Mouse (Mus musculus) MEL (cell line): ENCODE data around the gene Fbxo21. TPM values are rescaled to one million over a fixed set of nuclear protein-coding genes. Genes with fewer than 3 reads are reported as not detected.

Source experiments
- DNase-seq: peaks from one replicate; pipeline ENCODE4 v3.0.0; 2011; ENCODE audit warnings: low read depth, low spot score
- H3K27ac ChIP-seq: 2 replicates; pipeline ENCODE4 v1.5.1; 2012; ENCODE audit warnings: low read depth, mild to moderate bottlenecking, control low read depth, low read length, moderate library complexity; ENCODE audit not compliant: control insufficient read depth
- H3K27me3 ChIP-seq, 2 experiments: fragments of 150-350 bp in 1 of 2; sonication (generic) in 1 of 2; 2 replicates each; pipeline ENCODE4 v1.6.1; 2012; ENCODE audit warnings: low read length in 2 of 2, mild to moderate bottlenecking in 2 of 2, improper control_type of control experiment in 1 of 2, moderate library complexity in 1 of 2; ENCODE audit not compliant: insufficient read depth in 2 of 2, control insufficient read depth in 1 of 2
- H3K36me3 ChIP-seq, 2 experiments: 2 replicates each; pipeline ENCODE4 v1.6.1; 2012 to 2014; ENCODE audit warnings: low read length in 2 of 2, improper control_type of control experiment in 1 of 2, inconsistent platforms in 1 of 2, mild to moderate bottlenecking in 1 of 2; ENCODE audit not compliant: insufficient read depth in 2 of 2, control insufficient read depth in 1 of 2
- H3K4me1 ChIP-seq, 2 experiments: fragments of 150-350 bp in 1 of 2; sonication (generic) in 1 of 2; 2 replicates each; pipeline ENCODE4 v1.6.1; 2012; ENCODE audit warnings: low read length in 2 of 2, improper control_type of control experiment in 1 of 2, mild to moderate bottlenecking in 1 of 2; ENCODE audit not compliant: insufficient read depth in 2 of 2, control insufficient read depth in 1 of 2
- H3K4me3 ChIP-seq, 2 experiments: fragments of 150-350 bp in 1 of 2; sonication (generic) in 1 of 2; 2 replicates each; pipeline ENCODE4 v1.5.1; 2012; ENCODE audit warnings: low read depth in 2 of 2, low read length in 2 of 2, mild to moderate bottlenecking in 2 of 2, moderate library complexity in 2 of 2, control low read depth in 1 of 2, improper control_type of control experiment in 1 of 2; ENCODE audit not compliant: control insufficient read depth in 1 of 2, insufficient read depth in 1 of 2
- H3K79me2 ChIP-seq: 2 replicates; pipeline ENCODE4 v1.6.1; 2012; ENCODE audit warnings: mild to moderate bottlenecking, low read length, moderate library complexity; ENCODE audit not compliant: control insufficient read depth, poor library complexity, insufficient read depth
- H3K9ac ChIP-seq: 2 replicates; pipeline ENCODE4 v1.6.1; 2012; ENCODE audit warnings: low read depth, mild to moderate bottlenecking, control low read depth, low read length, moderate library complexity; ENCODE audit not compliant: control insufficient read depth, poor library complexity, severe bottlenecking
- H3K9me3 ChIP-seq: fragments of 150-350 bp; sonication (generic); replicated peaks from 2 replicates; pipeline ENCODE4 v1.6.1; 2012; ENCODE audit warnings: mild to moderate bottlenecking, low read length, improper control_type of control experiment, moderate library complexity; ENCODE audit not compliant: insufficient read depth
- BHLHE40 ChIP-seq: IDR thresholded peaks from 2 replicates; pipeline ENCODE4 v1.6.1; 2012; ENCODE audit warnings: low read depth, mild to moderate bottlenecking, inconsistent platforms, low read length, improper control_type of control experiment, borderline replicate concordance
- CHD2 ChIP-seq: IDR thresholded peaks from 2 replicates; pipeline ENCODE4 v1.6.1; 2011; ENCODE audit warnings: low read length, improper control_type of control experiment
- CTCF ChIP-seq, 3 experiments: IDR thresholded peaks in 2 of 3; conservative IDR thresholded peaks in 1 of 3; 2 replicates each; pipeline ENCODE4 v1.5.1; 2011 to 2012; ENCODE audit warnings: low read length in 3 of 3, low read depth in 2 of 3, mild to moderate bottlenecking in 2 of 3, improper control_type of control experiment in 1 of 3, inconsistent platforms in 1 of 3, mixed read lengths in 1 of 3, moderate library complexity in 1 of 3; ENCODE audit not compliant: control insufficient read depth in 1 of 3, insufficient read depth in 1 of 3, poor library complexity in 1 of 3, severe bottlenecking in 1 of 3
- E2F4 ChIP-seq: IDR thresholded peaks from 2 replicates; pipeline ENCODE4 v1.6.1; 2011; ENCODE audit warnings: low read depth, low read length, improper control_type of control experiment, borderline replicate concordance
- ELF1 ChIP-seq: IDR thresholded peaks from 2 replicates; pipeline ENCODE4 v1.6.1; 2014; ENCODE audit warnings: low read depth, mild to moderate bottlenecking, inconsistent platforms, low read length, improper control_type of control experiment, moderate library complexity
- EP300 ChIP-seq, 2 experiments: IDR thresholded peaks; 2 replicates each; pipeline ENCODE4 v1.6.1; 2011; ENCODE audit warnings: improper control_type of control experiment in 2 of 2, low read length in 2 of 2, low read depth in 1 of 2, mild to moderate bottlenecking in 1 of 2
- GATA1 ChIP-seq: IDR thresholded peaks from 2 replicates; pipeline ENCODE4 v1.6.1; 2011; ENCODE audit warnings: low read depth, low read length, improper control_type of control experiment
- HCFC1 ChIP-seq: IDR thresholded peaks from 2 replicates; pipeline ENCODE4 v1.6.1; 2012; ENCODE audit warnings: low read depth, mild to moderate bottlenecking, inconsistent platforms, low read length, improper control_type of control experiment, moderate library complexity
- JUND ChIP-seq: IDR thresholded peaks from 2 replicates; pipeline ENCODE4 v1.6.1; 2011; ENCODE audit warnings: low read depth, mild to moderate bottlenecking, improper control_type of control experiment, low read length
- MAFK ChIP-seq: IDR thresholded peaks from 2 replicates; pipeline ENCODE4 v1.6.1; 2011; ENCODE audit warnings: low read depth, mild to moderate bottlenecking, low read length, improper control_type of control experiment, borderline replicate concordance
- MAX ChIP-seq: IDR thresholded peaks from 2 replicates; pipeline ENCODE4 v1.6.1; 2011; ENCODE audit warnings: low read length, improper control_type of control experiment
- MEF2A ChIP-seq: IDR thresholded peaks from 2 replicates; pipeline ENCODE4 v1.6.1; 2014; ENCODE audit warnings: low read depth, mild to moderate bottlenecking, inconsistent platforms, low read length, improper control_type of control experiment; ENCODE audit not compliant: poor library complexity, insufficient replicate concordance, severe bottlenecking; ENCODE audit errors: extremely low read depth
- MXI1 ChIP-seq: IDR thresholded peaks from 2 replicates; pipeline ENCODE4 v1.6.1; 2011; ENCODE audit warnings: mild to moderate bottlenecking, low read depth, low read length, improper control_type of control experiment
- MYB ChIP-seq: IDR thresholded peaks from 2 replicates; pipeline ENCODE4 v1.6.1; 2011; ENCODE audit warnings: mild to moderate bottlenecking, low read depth, low read length, improper control_type of control experiment
- MYC ChIP-seq: IDR thresholded peaks from 2 replicates; pipeline ENCODE4 v1.6.1; 2011; ENCODE audit warnings: low read depth, mild to moderate bottlenecking, low read length, improper control_type of control experiment, moderate library complexity
- NELFE ChIP-seq: IDR thresholded peaks from 2 replicates; pipeline ENCODE4 v1.6.1; 2011; ENCODE audit warnings: low read depth, low read length, improper control_type of control experiment
- NRF1 ChIP-seq: IDR thresholded peaks from 2 replicates; pipeline ENCODE4 v1.6.1; 2014; ENCODE audit warnings: low read depth, mild to moderate bottlenecking, inconsistent platforms, low read length, improper control_type of control experiment, moderate library complexity; ENCODE audit not compliant: poor library complexity, insufficient read depth, severe bottlenecking
- POLR2AphosphoS2 ChIP-seq: IDR thresholded peaks from 2 replicates; pipeline ENCODE4 v1.6.1; 2011; ENCODE audit warnings: low read length, improper control_type of control experiment
- RCOR1 ChIP-seq: IDR thresholded peaks from 2 replicates; pipeline ENCODE4 v1.6.1; 2012; ENCODE audit warnings: low read depth, mild to moderate bottlenecking, inconsistent platforms, low read length, improper control_type of control experiment
- SIN3A ChIP-seq: IDR thresholded peaks from 2 replicates; pipeline ENCODE4 v1.6.1; 2012; ENCODE audit warnings: low read length, improper control_type of control experiment, inconsistent platforms
- SMC3 ChIP-seq: IDR thresholded peaks from 2 replicates; pipeline ENCODE4 v1.6.1; 2011; ENCODE audit warnings: low read depth, low read length, improper control_type of control experiment
- TAL1 ChIP-seq: IDR thresholded peaks from 2 replicates; pipeline ENCODE4 v1.6.1; 2012; ENCODE audit warnings: mild to moderate bottlenecking, inconsistent platforms, low read length, moderate library complexity, mixed read lengths
- TCF12 ChIP-seq: IDR thresholded peaks from 2 replicates; pipeline ENCODE4 v1.6.1; 2014; ENCODE audit warnings: low read depth, mild to moderate bottlenecking, inconsistent platforms, low read length, improper control_type of control experiment, moderate library complexity
- UBTF ChIP-seq: IDR thresholded peaks from 2 replicates; pipeline ENCODE4 v1.6.1; 2012; ENCODE audit warnings: low read depth, mild to moderate bottlenecking, inconsistent platforms, low read length, improper control_type of control experiment, moderate library complexity, borderline replicate concordance; ENCODE audit not compliant: insufficient read depth
- ZC3H11A ChIP-seq: IDR thresholded peaks from 2 replicates; pipeline ENCODE4 v1.6.1; 2012; ENCODE audit warnings: low read depth, mild to moderate bottlenecking, inconsistent platforms, low read length, improper control_type of control experiment
- ZNF384 ChIP-seq: IDR thresholded peaks from 2 replicates; pipeline ENCODE4 v1.6.1; 2012; ENCODE audit warnings: low read depth, mild to moderate bottlenecking, inconsistent platforms, low read length, improper control_type of control experiment
- polyA plus RNA-seq, 2 experiments: library from polyadenylated mRNA; stranded (reverse) in 1 of 2; unstranded in 1 of 2; fragments of >175 nt in 1 of 2; fragments of >200 nt in 1 of 2; gene quantifications; 2 replicates each; pipeline versions ENCODE4 v1.2.1 to v1.2.4; 2012; ENCODE audit warnings: low replicate concordance in 2 of 2, low read depth in 1 of 2; ENCODE audit not compliant: insufficient read length in 2 of 2, insufficient read depth in 1 of 2, missing spikeins in 1 of 2
- total RNA-seq: library from RNA; depleted of rRNA; stranded (reverse); fragments of 300-350 nt; gene quantifications from 2 replicates; pipeline ENCODE4 v1.2.3, GENCODE M21; 2012

Gene Fbxo21
- total and polyA plus RNA-seq, 3 experiments, result 10.4 to 20.5 TPM; not detected in 1

GRCm38 (mm10) chr5:118039241-118039668 is 62.7 kb downstream of the Fbxo21 start:
- Histone ChIP-seq H3K4me3 (no peak overlapping the region), H3K27me3 (no peaks in the 10 kb centered on the region), H3K36me3 (no peaks in the 10 kb centered on the region), H3K9me3 (no peaks in the 10 kb centered on the region), H3K79me2 (no peaks in the 10 kb centered on the region), H3K9ac (no peak overlapping the region), H3K27ac (no peak overlapping the region), H3K4me1 (no peaks in the 10 kb centered on the region)
- TF ChIP-seq MYB (no peak), JUND (no peak), MEF2A (no peak), ZC3H11A (no peak), CHD2 (no peak), SMC3 (no peak), MXI1 (no peak), CTCF (IDR thresholded peaks at IDR 0.05 in 2 of 3, conservative IDR thresholded peaks at IDR 0.05 in 1 of 3; ENCODE audit: control insufficient read depth in 1 of 3, insufficient read depth in 1 of 3, low read depth in 2 of 3, low read length in 3 of 3, poor library complexity in 1 of 3, severe bottlenecking in 1 of 3) (no peak), EP300 (IDR thresholded peaks at IDR 0.05; ENCODE audit: low read depth in 1 of 2, low read length in 2 of 2) (no peak), BHLHE40 (no peak), SIN3A (no peak), MYC (no peak), MAFK (no peak), TAL1 (no peak), E2F4 (no peak)
- no peak for DNase-seq

DNA sequence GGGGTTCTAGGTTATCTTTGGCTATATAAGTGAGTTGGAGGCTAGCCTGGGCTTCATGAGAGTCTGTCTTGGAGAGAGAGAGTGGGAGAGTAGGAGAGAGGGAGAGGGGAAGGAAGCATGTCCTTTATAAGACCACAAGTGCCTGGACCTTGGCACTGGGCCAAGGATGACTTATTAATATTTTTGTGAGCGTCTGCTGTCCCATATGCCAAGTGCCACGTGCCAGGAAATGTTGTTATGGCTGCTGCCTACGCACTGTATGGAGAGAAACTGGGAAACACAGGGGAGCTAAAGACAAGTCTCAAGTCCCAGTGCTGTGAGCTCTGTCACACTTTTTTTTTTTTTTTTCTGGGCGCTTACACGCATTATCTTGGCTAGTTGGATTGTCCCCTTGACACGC is 66.1 kb downstream of the Fbxo21 start:
- Histone ChIP-seq H3K9me3 (no peaks in the 10 kb centered on the region), H3K9ac (no peak overlapping the region)

More for the DNA sequence above, 66.1 kb downstream of the Fbxo21 start:
- no peak for DNase-seq
- Histone ChIP-seq H3K4me3 (no peak overlapping the region), H3K27ac (no peak overlapping the region), H3K27me3 (no peaks in the 10 kb centered on the region), H3K36me3 (no peaks in the 10 kb centered on the region), H3K79me2 (no peaks in the 10 kb centered on the region), H3K4me1 (no peaks in the 10 kb centered on the region)
- TF ChIP-seq MEF2A (no peak), MAX (no peak), POLR2AphosphoS2 (no peak), NELFE (no peak), UBTF (no peak), RCOR1 (no peak), MAFK (no peak), MXI1 (no peak), ELF1 (no peak), MYC (no peak), TCF12 (no peak), HCFC1 (no peak), ZNF384 (no peak), GATA1 (no peak), ZC3H11A (no peak), NRF1 (no peak)
